Mouse (Mus musculus) heart, postnatal 25 days (tissue): ENCODE data around the gene Trappc3. TPM values are rescaled to one million over a fixed set of nuclear protein-coding genes. Genes with fewer than 3 reads are reported as not detected.
A peak's percentile ranks its signal among the peaks of the same experiment; 100 is the strongest.
"Not testable (repeated sequence)": the region's sequence is repeated elsewhere in the genome, so short reads cannot be mapped to it uniquely, and the experiment has no call there.

Source experiments
- DNase-seq: peaks from one replicate; pipeline ENCODE4 v3.0.0; 2022; ENCODE audit warnings: low spot score
- intact Hi-C: fragments of 180-260 bp; cut with DNase I; formaldehyde crosslinking; loops from one replicate; pipeline ENCODE4 v1.15.1; 2025
- total RNA-seq, 2 experiments: library from RNA; stranded (reverse); gene quantifications; 2 replicates each; pipeline ENCODE4 v1.2.3; 2021

Gene Trappc3
- total RNA-seq = 10 to 100 TPM; 43.2 to 47.1 TPM

DNA sequence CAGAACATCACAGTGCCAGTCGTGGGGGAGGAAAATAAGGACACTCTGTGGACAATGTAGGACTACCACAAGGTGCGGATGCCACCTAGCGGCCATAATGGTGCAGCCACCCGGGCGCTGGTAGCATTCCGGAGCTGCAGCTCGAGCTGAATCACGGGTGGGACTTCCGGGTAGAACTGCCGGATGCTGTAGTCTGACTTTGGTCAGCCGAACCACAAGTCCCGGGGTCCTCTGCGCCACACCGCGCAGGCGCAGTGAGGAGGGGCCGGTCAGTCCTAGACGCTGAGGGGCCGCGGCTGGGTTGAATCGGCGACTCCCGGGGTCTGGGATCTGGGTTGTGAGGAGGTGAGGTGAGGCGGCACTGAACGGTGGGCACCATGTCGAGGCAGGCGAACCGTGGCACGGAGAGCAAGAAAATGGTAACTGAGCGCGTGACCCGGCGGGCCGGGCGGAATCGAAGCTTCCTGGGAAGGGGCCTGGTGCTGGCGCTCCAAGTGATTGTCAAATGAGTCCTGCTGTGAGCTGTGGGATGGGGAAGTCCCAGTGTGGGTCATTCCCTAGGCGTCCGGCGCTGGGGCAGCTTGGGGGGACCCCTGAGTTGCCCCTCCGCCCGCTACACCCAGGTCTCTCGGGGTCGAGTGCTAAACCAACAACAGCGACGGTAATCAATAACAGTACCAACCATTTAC, at the start of gene Trappc3:
TSS of gene Trappc3 (plus strand) at position 207 of the 689 bp plus-strand sequence.
- peak; percentile 99 for DNase-seq
- intact Hi-C loops = loop anchor here (1.0 to 5.0 kb wide), 2 partner anchors 35 to 165 kb away; partner anchors contain the start of gene Lsm10

- intact Hi-C loops = no loop called here
Observed at GRCm38 (mm10) chr4:126217771-126218170, 44.4 kb upstream of the Trappc3 start.

GRCm38 (mm10) chr4:126219540-126219939, 42.6 kb upstream of the Trappc3 start:
- intact Hi-C loops, DNase-seq: not testable (repeated sequence)

More at GRCm38 (mm10) chr4:126217771-126218170, 44.4 kb upstream of the Trappc3 start:
- DNase-seq = no peak

- intact Hi-C loops = no loop called here
Observed at GRCm38 (mm10) chr4:126220045-126220444, 42.1 kb upstream of the Trappc3 start.

GRCm38 (mm10) chr4:126222631-126223030, 39.5 kb upstream of the Trappc3 start:
- no peak for DNase-seq
- intact Hi-C loops = no loop called here

More at GRCm38 (mm10) chr4:126220045-126220444, 42.1 kb upstream of the Trappc3 start:
- no peak for DNase-seq

DNA sequence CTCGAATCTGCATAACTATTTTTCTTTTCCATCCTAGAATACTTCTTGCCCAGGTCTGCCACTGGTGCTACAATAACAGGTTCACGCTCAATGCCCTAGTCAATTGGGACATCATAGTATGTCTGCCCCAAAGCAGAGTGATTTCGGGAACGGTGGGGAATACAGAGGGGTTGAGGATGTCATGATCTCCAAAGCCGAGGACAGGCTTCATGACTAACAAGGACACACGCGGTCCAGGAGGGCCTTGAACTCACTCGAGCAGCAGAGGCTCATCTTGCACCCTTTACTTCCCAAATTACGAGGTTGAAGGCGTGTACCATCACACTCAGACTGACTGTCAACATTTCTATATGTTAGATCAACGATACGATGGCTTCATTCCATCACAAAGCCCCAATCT, 35.5 kb upstream of the Trappc3 start:
- intact Hi-C loops = loop anchor here (1.0 to 2.0 kb wide), 3 partner anchors 36 to 83 kb away; partner anchors contain the start of gene Trappc3
- DNase-seq = no peak

- intact Hi-C loops = loop anchor here (1.0 to 2.0 kb wide), 3 partner anchors 35 to 82 kb away; partner anchors contain the start of gene Trappc3
- DNase-seq = peak; percentile 76
Observed at GRCm38 (mm10) chr4:126227077-126227761, 34.9 kb upstream of the Trappc3 start.

- intact Hi-C loops = no loop called here
- DNase-seq = no peak
Observed at GRCm38 (mm10) chr4:126228144-126228543, 34.0 kb upstream of the Trappc3 start.

- DNase-seq = no peak
Observed at GRCm38 (mm10) chr4:126229900-126230299, 32.2 kb upstream of the Trappc3 start.

GRCm38 (mm10) chr4:126233676-126234308, 28.3 kb upstream of the Trappc3 start:
- intact Hi-C loops = no loop called here
- DNase-seq = no peak

More at GRCm38 (mm10) chr4:126229900-126230299, 32.2 kb upstream of the Trappc3 start:
- intact Hi-C loops = loop anchor here (2.0 kb wide), 1 partner anchor 19 kb away; no protein-coding TSS in a partner anchor

GRCm38 (mm10) chr4:126234496-126235175, 27.5 kb upstream of the Trappc3 start:
- DNase-seq = no peak
- intact Hi-C loops = no loop called here

GRCm38 (mm10) chr4:126235191-126235590, 26.9 kb upstream of the Trappc3 start:
- intact Hi-C loops = no loop called here
- DNase-seq = no peak

DNA sequence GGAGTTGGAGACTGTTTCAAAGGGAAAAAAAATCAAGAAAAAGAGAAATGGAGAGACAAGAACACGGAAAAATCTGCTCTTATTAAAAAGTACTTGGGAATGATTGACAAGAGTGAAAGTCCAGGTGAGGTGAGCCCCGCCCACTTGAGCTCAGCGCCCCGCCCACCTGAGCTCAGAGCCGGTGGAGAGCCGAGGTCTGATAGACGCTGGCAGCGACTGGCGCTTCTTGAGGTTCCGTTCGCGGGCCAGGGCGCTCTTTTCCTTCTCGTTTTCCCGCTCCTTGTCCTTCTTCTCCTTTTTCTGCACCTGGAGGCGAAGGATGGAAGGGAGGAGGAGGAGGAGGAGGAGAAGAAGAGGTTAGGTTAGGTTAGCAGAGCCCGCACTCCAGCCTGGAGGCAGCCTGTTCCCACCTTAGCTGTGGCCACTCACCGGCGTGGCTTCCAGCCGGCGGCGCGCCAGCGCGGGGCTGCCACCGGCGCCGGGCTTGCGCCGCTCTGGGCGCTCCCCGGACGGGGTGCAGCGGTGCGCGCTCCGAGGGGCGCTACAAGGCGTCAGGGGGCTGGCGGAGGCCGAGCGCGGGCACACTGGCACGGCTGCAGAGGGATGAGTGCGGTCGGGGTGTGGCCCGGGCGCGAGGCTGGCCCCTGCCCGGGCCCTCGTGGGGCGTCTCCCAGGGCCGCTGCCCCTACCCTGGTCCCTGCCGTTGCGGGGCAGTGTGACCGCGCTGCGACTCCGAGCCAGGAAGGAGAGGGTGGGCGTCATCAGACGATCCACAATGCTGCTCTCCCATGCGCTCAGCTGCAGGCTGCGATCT, 25.5 kb upstream of the Trappc3 start:
- no peak for DNase-seq
- intact Hi-C loops = no loop called here

GRCm38 (mm10) chr4:126237721-126238242, 24.3 kb upstream of the Trappc3 start:
- intact Hi-C loops = no loop called here
- DNase-seq = no peak

DNA sequence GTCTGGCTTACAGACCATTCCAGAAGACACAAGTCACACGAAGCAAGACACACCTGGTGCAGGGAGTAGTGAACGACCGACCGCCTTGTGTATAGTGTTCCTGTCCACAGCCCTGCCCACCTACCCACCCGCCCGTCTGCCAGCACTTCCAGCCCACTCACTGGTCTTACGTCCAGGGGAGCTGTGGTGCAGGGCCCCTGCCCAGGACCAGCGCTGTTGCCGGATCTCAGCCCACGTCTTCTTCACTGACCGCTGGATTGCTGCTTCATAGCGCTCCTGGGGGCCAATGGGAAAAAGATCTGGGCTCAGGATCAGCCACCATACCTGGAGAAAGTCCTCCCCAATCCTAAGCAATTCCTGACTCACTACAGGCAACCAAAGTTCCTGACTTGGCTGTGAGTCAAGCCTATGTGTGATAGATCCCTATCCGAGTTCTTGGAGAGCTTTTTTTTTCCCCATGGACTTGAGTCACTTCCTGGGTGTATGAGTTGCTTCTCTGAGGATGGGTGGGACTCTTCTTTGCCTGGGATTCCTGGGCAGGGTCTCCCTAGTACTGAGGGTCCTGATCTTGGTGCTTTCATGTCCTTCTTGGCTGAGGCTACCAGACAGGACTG, 22.2 kb upstream of the Trappc3 start:
- intact Hi-C loops = no loop called here
- no peak for DNase-seq

- DNase-seq = no peak
- intact Hi-C loops = no loop called here
Observed at GRCm38 (mm10) chr4:126241956-126242355, 20.2 kb upstream of the Trappc3 start.

DNA sequence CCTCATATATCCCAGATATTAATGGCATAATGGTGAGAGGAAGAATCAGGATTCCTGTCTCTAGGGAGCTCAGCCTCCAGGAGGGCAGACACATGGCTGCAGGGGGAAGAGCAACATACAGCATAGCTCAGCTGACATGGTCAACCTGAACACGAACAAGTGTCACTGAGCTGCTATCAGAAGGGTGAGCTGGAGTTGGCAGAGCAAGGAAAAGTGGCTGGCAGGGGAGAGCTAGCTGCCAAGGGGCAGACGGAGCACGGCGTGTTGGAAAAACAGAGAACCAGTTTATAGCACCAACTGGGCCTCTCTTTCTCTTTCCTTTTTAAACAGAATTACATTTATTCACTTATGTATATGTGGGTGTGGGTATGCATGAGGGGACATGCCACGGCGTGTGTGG, 19.6 kb upstream of the Trappc3 start:
- intact Hi-C loops = no loop called here
- no peak for DNase-seq

GRCm38 (mm10) chr4:126246202-126246889, 15.8 kb upstream of the Trappc3 start:
- no peak for DNase-seq
- intact Hi-C loops = no loop called here
